Mouse (Mus musculus) cerebellum, adult 8-10 months (tissue): Measurements from ENCODE around the gene Cabp1.

Experiments used
- DNase-seq: peaks from one replicate; pipeline ENCODE4 v3.0.0; 2022

Cabp1 gene

GRCm38 (mm10) chr5:115208601-115209000, 14.4 kb upstream of the Cabp1 start:
- DNase-seq: no peak

DNA sequence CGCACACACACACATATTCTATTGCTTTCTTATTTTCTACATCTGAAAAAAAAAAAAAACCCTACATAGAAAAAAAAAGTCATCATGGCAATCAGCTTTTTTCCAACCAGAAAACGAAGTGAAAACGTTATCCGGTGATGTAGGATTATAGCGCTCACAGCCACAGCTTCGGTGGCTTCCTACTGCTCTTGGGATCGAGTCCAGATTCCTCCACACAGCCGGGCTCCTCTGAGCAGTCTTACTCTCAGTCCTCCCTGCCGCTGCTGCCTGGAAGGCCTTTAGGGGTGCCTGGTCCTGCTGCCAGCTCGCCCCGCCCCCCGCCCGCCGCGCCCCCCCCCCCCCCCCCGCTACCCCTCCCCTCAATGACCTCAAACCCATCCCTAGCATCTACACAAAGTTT, 13.7 kb upstream of the Cabp1 start:
- DNase-seq: no peak

DNA sequence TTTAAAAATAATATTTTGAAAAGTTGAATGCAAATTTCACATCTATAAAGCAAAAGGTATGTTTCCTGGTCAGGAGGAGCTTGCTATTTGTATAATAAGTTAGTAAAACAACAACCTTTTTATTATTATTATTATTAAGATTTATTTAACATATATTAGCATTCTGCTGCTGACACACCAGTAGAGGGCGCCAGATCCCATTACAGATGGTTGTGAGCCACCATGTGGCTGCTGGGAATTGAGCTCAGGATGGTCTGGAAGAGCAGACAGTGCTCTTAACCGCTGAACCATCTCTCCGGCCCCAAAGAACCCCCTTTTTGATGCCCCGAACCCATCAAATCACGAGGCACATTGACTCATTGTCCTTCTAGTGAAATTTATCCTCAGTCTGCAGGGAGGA, 13.1 kb upstream of the Cabp1 start:
- DNase-seq: no peak

DNA sequence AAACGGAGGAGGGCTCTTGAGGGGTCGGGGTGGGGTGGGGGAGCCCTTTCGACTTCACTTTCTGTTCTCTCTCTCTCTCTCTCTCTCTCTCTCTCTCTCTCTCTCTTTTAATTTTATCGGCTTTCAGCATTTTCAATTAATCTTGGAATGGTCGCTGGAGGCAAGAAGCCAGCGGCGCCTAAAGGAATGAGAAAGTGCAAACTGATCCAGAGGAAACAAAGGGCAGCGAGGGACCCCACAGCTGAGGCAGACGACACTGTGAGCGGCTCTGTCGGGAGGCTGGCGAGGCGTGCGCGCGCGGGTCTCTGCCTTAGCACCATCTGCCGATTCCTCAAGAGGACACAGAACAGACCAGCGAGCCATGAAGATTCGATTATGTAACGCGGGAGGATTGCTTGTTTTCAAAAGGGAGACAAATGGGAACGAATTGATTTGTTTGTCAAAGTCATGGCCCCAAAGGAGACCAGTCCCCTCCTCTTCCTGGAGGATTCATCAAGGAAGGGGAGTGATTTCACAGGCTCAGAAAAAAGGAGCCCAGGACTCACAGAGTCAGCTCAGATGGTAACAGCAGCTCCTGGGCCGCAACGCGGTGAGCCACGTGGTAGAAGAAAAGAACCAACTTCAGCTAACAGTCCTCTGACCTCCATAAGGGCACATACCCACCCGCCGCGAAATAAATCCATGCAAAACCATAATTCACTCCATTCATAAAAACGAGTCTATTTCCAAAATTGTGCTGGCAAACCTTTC, 10.6 kb upstream of the Cabp1 start:
- peak; percentile 81 for DNase-seq

GRCm38 (mm10) chr5:115203735-115204561, 9.8 kb upstream of the Cabp1 start:
- no peak for DNase-seq

- DNase-seq: peak; percentile 64
Observed at GRCm38 (mm10) chr5:115194626-115195221, 543 bp upstream of the Cabp1 start.

DNA sequence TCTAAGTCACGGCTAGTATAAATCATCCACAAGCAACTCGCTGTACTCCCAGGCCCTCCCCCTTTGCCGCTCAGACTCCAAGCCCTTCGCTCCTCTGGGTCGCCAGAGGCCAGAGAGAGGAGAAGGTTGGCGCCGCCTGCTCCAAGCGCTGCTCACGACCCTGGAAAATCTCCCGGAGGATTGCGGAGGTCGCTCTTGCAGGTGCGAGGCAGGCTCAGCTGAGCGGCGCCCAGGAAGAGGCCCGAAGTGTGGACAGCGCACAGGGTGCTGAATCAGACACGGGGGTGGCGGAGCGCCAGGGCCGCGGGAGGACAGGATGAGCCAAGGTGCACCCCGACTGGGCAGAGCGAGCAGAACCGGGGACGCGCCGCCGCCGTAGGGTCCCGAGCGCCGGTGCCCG, 955 bp downstream of the Cabp1 start:
- DNase-seq: peak; percentile 76

GRCm38 (mm10) chr5:115192828-115193195, 1.4 kb downstream of the Cabp1 start:
- no peak for DNase-seq

DNA sequence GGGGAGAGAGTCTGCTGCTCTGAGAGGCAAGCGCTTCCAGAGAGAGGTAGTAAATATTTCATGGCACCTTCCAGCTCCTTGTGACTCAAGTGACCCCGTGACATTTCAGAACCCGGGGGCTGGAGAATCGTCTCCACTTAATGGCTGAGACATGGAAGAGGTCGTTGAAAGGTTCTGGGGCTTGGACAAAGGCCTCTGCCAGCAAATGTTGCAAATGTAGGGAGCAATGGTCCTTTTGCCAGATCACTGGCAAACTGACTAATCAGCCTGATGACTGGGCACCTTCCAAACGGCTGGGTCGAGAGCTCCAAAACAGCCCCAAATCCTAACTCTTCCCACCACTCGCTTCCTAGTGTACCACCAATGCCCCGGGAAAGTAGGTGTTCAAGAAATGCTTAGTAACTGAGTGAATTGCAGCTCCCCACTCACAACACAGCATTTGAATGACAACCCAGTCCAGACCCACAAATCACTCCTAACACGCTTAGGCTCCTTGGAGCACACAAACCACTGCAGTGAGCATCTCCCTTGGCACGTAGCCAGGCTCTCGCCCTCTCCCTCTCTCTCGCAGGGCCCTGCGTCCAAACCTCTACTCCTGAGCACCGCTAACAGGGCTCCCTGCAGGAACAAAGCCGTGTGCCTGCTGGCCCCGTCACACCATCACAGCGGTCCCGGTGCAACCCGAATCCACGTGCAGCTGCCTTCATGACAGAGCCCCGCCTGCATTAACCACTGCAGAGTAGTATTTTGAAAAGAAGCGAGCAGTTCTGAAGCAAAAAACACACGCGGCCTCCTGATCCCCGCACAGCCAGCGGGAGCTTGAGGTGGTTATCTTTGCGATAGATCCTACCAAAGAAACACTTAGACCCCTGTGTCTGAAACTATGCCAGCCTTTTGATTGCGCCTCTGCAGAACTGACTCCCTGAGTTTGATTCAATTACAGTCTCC, 2.0 kb downstream of the Cabp1 start:
- DNase-seq: no peak

DNA sequence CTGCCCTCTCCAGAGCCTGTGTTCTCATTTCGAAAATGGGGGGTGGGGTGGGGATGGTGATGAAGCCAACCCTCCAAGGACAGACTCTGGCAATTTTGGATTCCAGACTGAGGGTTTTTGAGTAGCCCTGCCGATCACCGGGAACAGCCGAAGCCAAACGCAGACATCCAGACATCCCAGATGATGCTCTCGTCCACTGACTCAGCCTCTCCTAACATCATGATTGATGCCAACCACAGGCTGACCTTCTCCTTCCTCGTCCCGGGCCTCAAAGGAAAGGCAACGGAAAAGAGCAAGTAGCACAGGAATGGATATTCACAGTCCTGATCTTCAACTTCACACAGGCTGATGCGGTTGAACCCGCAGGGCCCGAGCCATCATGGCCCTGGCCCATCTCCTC, 4.1 kb downstream of the Cabp1 start:
- no peak for DNase-seq

- peak; percentile 62 for DNase-seq
Observed at GRCm38 (mm10) chr5:115188824-115189223, 5.4 kb downstream of the Cabp1 start.

GRCm38 (mm10) chr5:115187188-115188131, 6.7 kb downstream of the Cabp1 start:
- DNase-seq: peak; percentile 98

DNA sequence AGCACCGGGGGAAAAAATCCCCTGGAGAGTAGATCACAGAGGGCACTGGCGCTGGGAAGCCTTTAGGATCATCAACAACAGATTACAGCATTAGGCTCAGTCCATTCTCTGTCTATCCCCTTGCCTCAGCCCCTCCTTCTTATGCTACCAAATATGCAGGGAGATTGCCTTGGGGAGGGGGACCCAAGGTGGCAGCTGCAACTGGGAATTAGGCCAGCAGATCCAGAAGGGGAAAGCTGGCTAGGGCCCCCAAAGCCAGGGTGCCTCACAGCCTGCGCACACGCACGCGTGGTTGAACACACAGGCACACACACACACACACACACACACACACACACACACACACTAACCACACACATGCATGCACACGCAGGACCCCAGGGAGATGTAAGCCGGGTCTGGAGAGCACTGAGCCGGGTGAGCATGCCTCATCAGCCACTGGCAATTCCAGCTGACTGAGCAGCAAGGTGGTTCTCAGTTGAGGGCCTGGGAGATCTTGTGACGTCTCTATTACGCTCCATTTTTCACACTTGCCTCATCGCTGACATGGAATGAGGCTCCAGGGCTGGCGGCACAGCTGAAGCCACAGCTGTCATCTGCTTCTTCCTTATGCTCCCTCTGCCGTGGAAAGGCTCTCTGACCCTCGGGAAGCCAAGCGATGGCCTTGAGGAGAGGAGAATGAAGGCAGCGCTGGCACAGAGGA, 7.7 kb downstream of the Cabp1 start:
- DNase-seq: no peak

GRCm38 (mm10) chr5:115184726-115185125, 9.5 kb downstream of the Cabp1 start:
- DNase-seq: peak; percentile 70

DNA sequence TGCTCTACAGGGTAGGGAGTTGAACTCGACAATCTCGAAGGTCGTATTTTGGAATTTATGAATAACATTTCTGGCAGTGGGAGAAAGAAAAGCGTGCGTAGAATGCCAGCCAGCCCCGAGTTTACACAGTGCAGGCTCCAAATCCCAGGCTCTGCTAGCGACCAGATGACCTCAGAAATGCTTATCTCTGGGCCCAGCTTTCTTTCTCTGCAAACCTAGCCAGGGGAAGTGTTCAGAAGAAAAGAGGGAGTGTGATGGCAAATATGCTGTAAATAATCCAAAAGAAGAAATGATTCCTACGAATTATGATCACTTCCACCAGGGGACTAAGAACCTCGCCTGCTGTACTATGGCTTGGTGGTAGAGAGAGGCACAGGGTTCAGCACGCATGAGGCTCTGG, 10.7 kb downstream of the Cabp1 start:
- no peak for DNase-seq

GRCm38 (mm10) chr5:115182925-115183324, 11.3 kb downstream of the Cabp1 start:
- no peak for DNase-seq

DNA sequence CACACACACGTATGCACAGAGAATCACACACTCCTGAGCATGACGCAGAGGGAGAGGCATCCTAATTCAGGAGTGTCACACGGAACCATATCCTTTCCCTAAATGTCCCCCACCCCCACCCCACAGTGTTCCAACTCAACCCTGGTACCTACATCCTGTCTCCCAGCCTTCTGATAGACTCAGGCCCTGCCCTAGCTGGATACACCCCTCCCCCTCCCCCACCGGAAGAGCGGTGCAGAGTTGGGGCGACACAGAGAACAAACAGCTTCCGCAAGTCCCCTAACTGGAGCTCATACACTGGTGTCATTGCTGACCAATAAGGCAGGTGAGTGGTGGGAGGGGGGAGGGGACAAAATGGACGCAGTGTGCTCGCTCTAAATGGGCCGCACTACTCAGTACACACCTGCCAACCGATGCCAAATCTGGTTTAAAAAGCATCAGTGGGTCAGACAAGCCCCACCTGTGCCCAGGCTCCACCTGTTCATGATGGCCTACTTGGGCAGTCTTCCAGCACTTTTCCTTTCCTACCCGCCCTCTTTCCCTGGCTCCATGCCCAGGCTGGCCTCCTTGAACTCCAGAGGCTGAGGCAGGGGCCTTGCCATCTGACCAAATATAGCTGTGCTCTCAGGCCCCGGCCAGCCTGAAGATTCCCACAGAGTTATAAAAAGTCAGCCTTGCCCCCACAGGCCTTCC, 12.8 kb downstream of the Cabp1 start:
- DNase-seq: peak; percentile 77

DNA sequence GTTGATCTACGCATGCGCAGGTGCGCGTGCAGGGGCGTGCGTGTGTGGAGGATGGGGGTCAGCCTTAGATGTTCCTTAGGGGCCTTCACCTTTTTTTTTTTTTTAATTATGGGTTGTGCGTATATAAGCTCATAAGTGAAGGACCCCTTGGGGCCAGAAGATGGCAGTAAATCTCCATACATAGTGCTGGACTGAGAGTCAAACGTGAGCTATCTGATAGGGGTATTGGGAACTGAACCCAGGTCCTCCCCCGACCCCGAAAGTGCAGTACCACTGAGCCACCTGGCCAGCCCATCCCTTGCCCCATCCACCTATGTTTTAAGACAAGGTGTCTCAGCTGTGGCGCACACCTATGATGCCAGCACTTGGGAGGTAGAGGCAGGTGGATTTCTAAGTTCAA, 14.6 kb downstream of the Cabp1 start:
- DNase-seq: no peak

- no peak for DNase-seq
Observed at GRCm38 (mm10) chr5:115177866-115178265, 16.3 kb downstream of the Cabp1 start.

GRCm38 (mm10) chr5:115174554-115174953, 19.6 kb downstream of the Cabp1 start:
- no peak for DNase-seq
